Mouse (Mus musculus): ENCODE measurements around the gene Fam214b.

DNA sequence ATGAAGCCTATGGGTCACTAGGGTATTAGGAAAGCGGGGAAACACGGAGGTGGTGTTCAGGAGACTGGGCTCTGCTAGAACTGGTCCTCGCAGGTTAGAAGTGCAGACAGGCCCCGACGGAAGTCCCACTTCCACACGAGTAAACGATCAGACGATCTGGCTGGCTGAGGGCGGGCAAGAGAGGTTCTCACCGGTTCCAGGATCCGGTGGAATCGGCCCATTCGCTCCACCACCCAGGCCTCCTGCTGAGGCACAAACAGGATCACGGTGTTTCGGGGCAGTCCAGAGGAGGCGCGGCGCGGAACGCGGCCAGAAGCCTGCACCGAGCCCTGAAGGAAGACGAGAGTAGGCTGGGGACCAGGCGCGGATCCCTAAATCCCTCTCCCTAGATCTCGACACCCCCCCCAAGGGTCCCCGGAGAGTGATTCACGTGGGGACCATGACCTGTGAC is 15.2 kb downstream of the Fam214b start:
- no peak for TF ChIP-seq GATA1 (IDR thresholded peaks at IDR 0.05; ENCODE audit: borderline replicate concordance, low read length)
- TF ChIP-seq CTCF (IDR thresholded peaks at IDR 0.05; ENCODE audit: low read depth, low read length): no peak
